Mouse (Mus musculus): ENCODE measurements around the gene Myo10.

DNA sequence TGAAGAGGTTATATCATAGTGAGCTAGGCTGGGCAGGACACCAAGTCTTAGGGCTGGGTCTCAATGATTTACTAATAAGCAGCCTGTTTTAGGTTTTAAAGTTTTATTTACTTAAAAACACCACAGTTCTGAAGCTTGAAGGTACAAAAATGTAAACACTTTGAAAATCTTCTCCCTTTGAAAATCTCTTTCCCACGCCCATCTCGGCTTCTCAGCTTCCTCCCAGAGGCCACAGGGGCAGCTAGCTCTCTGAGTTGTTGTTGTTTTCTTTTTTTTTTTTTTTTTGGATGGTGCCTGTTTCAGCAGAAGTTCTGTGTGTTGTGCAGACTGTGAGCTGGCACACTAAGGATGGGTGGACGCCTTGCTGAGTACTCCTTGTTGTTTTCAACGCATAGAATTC, 222.4 kb downstream of the Myo10 start:
- TF ChIP-seq POLR2A (IDR thresholded peaks at IDR 0.05; ENCODE audit: low read depth, low read length) (no peak), CTCF (IDR thresholded peaks at IDR 0.05; ENCODE audit: borderline replicate concordance, insufficient read depth, low read length) (no peak)

Data from embryonic fibroblast, embryonic 13.5 days (primary cell).